Mouse (Mus musculus): ENCODE results near the gene Oosp2. TPM values are rescaled to one million over a fixed set of nuclear protein-coding genes. Genes with fewer than 3 reads are reported as not detected.

Oosp2 gene
- polyA plus RNA-seq, 1 experiment from 2014 or later: not detected

Other genes with a start within 250 kb of the Oosp2 start
- not detected in 2 replicates for gene Ms4a4b, start 217.0 kb downstream of the Oosp2 start, polyA plus RNA-seq (2014; fragmentation: Nextera tagmentation; extraction: Ambion mirVana)
- 4.6 and 5.0 TPM in 2 replicates for gene Ms4a6c, start 191.2 kb downstream of the Oosp2 start, polyA plus RNA-seq (2014; fragmentation: Nextera tagmentation; extraction: Ambion mirVana)
- gene Gm8369, start 174.6 kb downstream of the Oosp2 start, polyA plus RNA-seq (2014; fragmentation: Nextera tagmentation; extraction: Ambion mirVana): not detected in 2 replicates
- 3.5 and 3.9 TPM in 2 replicates for gene Ms4a6b, start 144.0 kb downstream of the Oosp2 start, polyA plus RNA-seq (2014; fragmentation: Nextera tagmentation; extraction: Ambion mirVana)
- 0.19 TPM in 1 of 2 replicates, not detected in the other for gene Ms4a4d, start 123.8 kb downstream of the Oosp2 start, polyA plus RNA-seq (2014; fragmentation: Nextera tagmentation; extraction: Ambion mirVana)
- gene Ms4a6d, start 55.7 kb downstream of the Oosp2 start, polyA plus RNA-seq (2014; fragmentation: Nextera tagmentation; extraction: Ambion mirVana): 2.6 and 2.9 TPM in 2 replicates
- 1.1 and 1.6 TPM in 2 replicates for gene Ms4a2, start 36.8 kb downstream of the Oosp2 start, polyA plus RNA-seq (2014; fragmentation: Nextera tagmentation; extraction: Ambion mirVana)
- not detected in 2 replicates for gene Ms4a3, start 19.7 kb downstream of the Oosp2 start, polyA plus RNA-seq (2014; fragmentation: Nextera tagmentation; extraction: Ambion mirVana)
- gene Oosp1, start 30.6 kb upstream of the Oosp2 start, polyA plus RNA-seq (2014; fragmentation: Nextera tagmentation; extraction: Ambion mirVana): not detected in 2 replicates
- gene Oosp3, start 36.5 kb upstream of the Oosp2 start, polyA plus RNA-seq (2014; fragmentation: Nextera tagmentation; extraction: Ambion mirVana): not detected in 2 replicates
- not detected in 2 replicates for gene Gif, start 87.0 kb upstream of the Oosp2 start, polyA plus RNA-seq (2014; fragmentation: Nextera tagmentation; extraction: Ambion mirVana)
- 59.8 and 64.9 TPM in 2 replicates for gene Mrpl16, start 109.8 kb upstream of the Oosp2 start, polyA plus RNA-seq (2014; fragmentation: Nextera tagmentation; extraction: Ambion mirVana)
- 19.8 and 20.9 TPM in 2 replicates for gene Stx3, start 158.8 kb upstream of the Oosp2 start, polyA plus RNA-seq (2014; fragmentation: Nextera tagmentation; extraction: Ambion mirVana)
- 0.12 TPM in 1 of 2 replicates, not detected in the other for gene Olfr1417, start 178.7 kb upstream of the Oosp2 start, polyA plus RNA-seq (2014; fragmentation: Nextera tagmentation; extraction: Ambion mirVana)
- gene Olfr1418, start 200.5 kb upstream of the Oosp2 start, polyA plus RNA-seq (2014; fragmentation: Nextera tagmentation; extraction: Ambion mirVana): not detected in 2 replicates
- gene Olfr1419, start 214.5 kb upstream of the Oosp2 start, polyA plus RNA-seq (2014; fragmentation: Nextera tagmentation; extraction: Ambion mirVana): not detected in 2 replicates
- gene Olfr1420, start 226.0 kb upstream of the Oosp2 start, polyA plus RNA-seq (2014; fragmentation: Nextera tagmentation; extraction: Ambion mirVana): 0.13 and 0.24 TPM in 2 replicates

All from kidney, embryonic 14.5 days (tissue).